Mouse (Mus musculus) kidney, adult 2 months (tissue): Measurements from ENCODE around the gene Lce1c.

ENCODE experiments used
- CTCF ChIP-seq: fragments of 200-500 bp; conservative IDR thresholded peaks from 2 replicates; pipeline ENCODE4 v1.5.1; 2011; ENCODE audit warnings: low read depth, mild to moderate bottlenecking, control low read depth, low read length, moderate library complexity, mixed read lengths; ENCODE audit not compliant: insufficient read depth, insufficient read length
- POLR2A ChIP-seq: fragments of 200-500 bp; IDR thresholded peaks from one replicate; pipeline ENCODE4 v1.6.1; 2011; ENCODE audit warnings: low read depth, low read length, control low read depth

DNA sequence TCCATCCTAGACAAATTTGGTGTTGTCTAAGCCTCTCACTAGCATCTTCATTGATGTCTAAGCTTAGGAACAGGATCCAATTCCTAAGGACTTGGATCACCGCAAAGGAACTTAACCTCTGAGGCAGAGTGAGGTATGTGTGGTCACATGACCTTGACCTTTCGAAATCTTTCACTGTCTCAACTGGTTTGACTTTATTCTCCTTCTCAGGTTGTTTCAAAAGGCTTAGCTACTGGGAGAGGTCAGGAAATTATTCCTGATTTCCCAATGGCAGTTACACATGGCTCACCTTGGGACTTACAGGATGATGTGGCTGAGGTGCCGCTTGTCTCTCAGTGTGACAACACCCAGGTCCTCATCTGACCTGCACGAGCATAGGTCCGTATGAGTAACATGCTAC, 43.6 kb downstream of the Lce1c start:
- TF ChIP-seq POLR2A = no peak
- no peak for TF ChIP-seq CTCF
